Mouse (Mus musculus) small intestine, adult 2 months (tissue): Measurements from ENCODE around the gene Sag.

ENCODE experiments used
- CTCF ChIP-seq: fragments of 200-500 bp; IDR thresholded peaks from 2 replicates; pipeline ENCODE4 v1.5.1; 2012; ENCODE audit warnings: low read depth, mild to moderate bottlenecking, control low read depth, inconsistent platforms, low read length, moderate library complexity, mixed read lengths; ENCODE audit not compliant: insufficient replicate concordance, insufficient read length; ENCODE audit errors: extremely low read depth
- POLR2A ChIP-seq: fragments of 200-500 bp; IDR thresholded peaks from 2 replicates; pipeline ENCODE4 v1.6.1; 2012; ENCODE audit warnings: low read depth, mild to moderate bottlenecking, control low read depth, inconsistent platforms, low read length, moderate library complexity

DNA sequence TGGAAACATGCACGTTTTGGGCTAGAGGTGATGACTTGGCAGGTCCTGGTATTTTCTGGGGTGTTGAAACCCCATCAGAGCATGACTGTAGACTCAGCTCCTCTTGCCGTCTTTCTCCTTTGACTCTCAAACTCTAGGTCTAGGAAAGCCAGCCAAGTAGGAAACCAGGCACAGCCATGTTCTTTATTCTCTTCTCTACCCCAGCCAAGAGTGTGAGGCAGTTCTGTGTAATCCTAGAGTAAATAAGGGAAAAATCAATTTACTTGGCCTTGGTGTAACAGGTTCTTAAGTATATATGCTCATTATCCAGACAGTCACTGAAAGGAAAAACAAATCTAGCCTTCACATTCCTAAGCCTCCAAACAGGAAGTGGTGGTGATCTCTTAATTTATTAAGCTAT is 30.1 kb upstream of the Sag start:
- TF ChIP-seq POLR2A (no peak), CTCF (no peak)
